Mouse (Mus musculus): ENCODE results near the gene Hist1h2bh.

- no peak for TF ChIP-seq CTCF (IDR thresholded peaks at IDR 0.05; ENCODE audit: low read depth, low read length)
- no peak for TF ChIP-seq POLR2A (IDR thresholded peaks at IDR 0.05; ENCODE audit: insufficient read depth, low read length)
- no peak for TF ChIP-seq EP300 (IDR thresholded peaks at IDR 0.05; ENCODE audit: insufficient read depth, low read depth, low read length)
Measured at GRCm38 (mm10) chr13:23538249-23538648, 4.9 kb downstream of the Hist1h2bh start.
